Mouse (Mus musculus) kidney, postnatal 10 days (tissue): ENCODE data around the gene Npl.
"Not testable (repeated sequence)": the region's sequence is repeated elsewhere in the genome, so short reads cannot be mapped to it uniquely, and the experiment has no call there.

Experiments used
- DNase-seq: peaks from one replicate; pipeline ENCODE4 v3.0.0; 2021; ENCODE audit warnings: mixed read lengths

Npl gene

DNA sequence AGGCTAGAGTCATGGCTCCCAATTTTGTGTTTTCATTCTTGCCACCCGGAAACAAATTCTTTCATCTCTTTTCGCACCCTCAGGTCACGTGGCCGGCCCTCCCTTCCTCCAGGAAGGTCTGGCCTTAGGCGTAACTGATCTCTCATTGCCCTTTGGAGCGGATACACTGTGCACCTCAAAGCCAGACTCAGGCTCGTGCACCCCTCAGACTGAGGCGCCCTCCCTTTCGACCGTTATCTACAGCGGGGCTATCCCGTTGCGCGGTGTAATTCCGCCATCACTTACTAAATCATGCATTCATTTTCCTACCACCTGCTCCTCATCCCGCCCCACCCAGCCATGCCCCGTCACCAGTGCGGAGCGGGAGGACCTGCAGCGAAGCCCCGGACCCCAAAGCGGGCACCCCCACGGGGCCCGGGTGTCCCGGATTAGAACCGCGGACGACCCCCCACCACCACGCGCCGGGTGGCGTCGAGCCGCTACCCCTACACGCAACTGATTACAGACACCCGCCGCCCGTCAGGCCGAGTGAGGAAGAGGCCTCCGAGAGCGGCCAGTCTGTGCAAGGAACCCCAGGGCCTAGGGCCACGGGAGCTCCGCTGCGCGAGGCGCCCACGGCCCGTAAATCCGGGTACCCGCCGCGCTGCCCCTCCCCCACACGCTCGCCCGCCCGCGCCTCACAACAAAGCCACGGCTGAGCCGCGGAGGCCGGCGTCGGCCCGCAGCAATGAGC lies 62.9 kb downstream of the Npl start:
- DNase-seq, result peak; percentile 76

DNA sequence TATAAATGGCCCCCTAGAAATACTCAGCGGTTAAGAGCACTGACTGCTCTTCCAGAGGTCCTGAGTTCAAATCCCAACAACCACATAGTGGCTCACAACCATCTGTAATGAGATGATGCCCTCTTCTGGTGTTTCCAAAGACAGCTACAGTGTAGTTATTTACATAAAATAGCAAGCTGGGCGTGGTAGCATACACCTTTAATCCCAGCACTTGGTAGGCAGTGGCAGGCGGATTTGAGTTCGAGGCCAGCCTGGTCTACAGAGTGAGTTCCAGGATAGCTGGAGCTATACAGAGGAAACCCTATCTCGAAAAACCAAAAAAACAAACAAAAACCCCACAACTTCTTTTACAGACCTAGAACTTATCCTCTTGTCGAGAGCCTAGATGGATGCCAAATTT lies 63.7 kb downstream of the Npl start:
- DNase-seq, result not testable (repeated sequence)

DNA sequence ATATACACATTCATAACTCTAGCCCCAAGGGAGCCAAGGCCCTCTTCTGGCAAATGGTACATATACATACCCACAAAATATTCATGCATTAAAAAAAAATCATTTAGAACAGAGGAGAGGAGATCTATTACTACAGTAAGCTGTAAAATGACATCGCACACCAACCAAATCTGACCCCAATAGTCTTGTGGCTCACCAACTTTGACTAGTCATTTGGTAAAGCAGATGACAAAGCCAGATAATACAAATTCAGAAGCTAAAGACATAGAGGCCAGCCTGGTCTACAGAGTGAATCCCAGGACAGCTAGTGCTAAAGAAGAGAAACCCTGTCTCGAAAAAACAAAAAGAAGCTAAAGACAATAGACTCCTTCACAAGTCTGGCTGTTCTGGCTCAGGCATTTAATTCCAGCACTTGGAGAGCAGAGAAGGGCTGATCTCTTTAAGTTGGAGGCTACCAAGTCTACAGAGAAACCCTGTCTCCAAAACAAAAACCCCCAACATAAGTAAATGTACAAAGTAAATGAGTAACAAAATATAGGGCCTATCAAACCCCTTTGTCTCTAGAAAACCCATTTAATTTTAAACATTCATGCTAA lies 64.5 kb downstream of the Npl start:
- DNase-seq, result no peak

- no peak for DNase-seq
These were observed 68.8 kb downstream of the Npl start for GRCm38 (mm10) chr1:153481025-153481412.

GRCm38 (mm10) chr1:153480386-153481024 lies 69.3 kb downstream of the Npl start:
- DNase-seq, result peak; percentile 86

- no peak for DNase-seq
These were observed 70.5 kb downstream of the Npl start for GRCm38 (mm10) chr1:153479296-153479695.

- no peak for DNase-seq
These were observed 88.0 kb downstream of the Npl start for GRCm38 (mm10) chr1:153461796-153462195.

GRCm38 (mm10) chr1:153456137-153456536 lies 93.7 kb downstream of the Npl start:
- no peak for DNase-seq

- no peak for DNase-seq
These were observed 96.7 kb downstream of the Npl start for GRCm38 (mm10) chr1:153453146-153453642.
